Mouse (Mus musculus): ENCODE data around the gene Bdh2. TPM values are rescaled to one million over a fixed set of nuclear protein-coding genes. Genes with fewer than 3 reads are reported as not detected.

Bdh2 gene
- polyA plus RNA-seq, 1 experiment: 2.7 TPM

Other genes with a start within 250 kb of the Bdh2 start
- gene Cenpe, start 68.7 kb upstream of the Bdh2 start, polyA plus RNA-seq (2012; rRNA removed): 0.48 and 0.86 TPM in 2 replicates
- gene Slc9b2, start 26.5 kb downstream of the Bdh2 start, polyA plus RNA-seq (2012; rRNA removed): 2.5 and 3.6 TPM in 2 replicates
- 0.36 and 0.99 TPM in 2 replicates for gene Slc9b1, start 66.8 kb downstream of the Bdh2 start, polyA plus RNA-seq (2012; rRNA removed)
- gene Cisd2, start 142.7 kb downstream of the Bdh2 start, polyA plus RNA-seq (2012; rRNA removed): 43.7 and 47.3 TPM in 2 replicates
- 166 and 187 TPM in 2 replicates for gene Ube2d3, start 156.9 kb downstream of the Bdh2 start, polyA plus RNA-seq (2012; rRNA removed)
- gene Manba, start 204.4 kb downstream of the Bdh2 start, polyA plus RNA-seq (2012; rRNA removed): 5.3 and 5.4 TPM in 2 replicates